Mouse (Mus musculus) testis, adult 10 weeks (tissue): ENCODE measurements around the gene Mtf1. TPM values are rescaled to one million over a fixed set of nuclear protein-coding genes. Genes with fewer than 3 reads are reported as not detected.

Experiments used
- polyA plus RNA-seq: library from polyadenylated mRNA; stranded (reverse); fragments of 350-450 nt; fragmentation: Illumina TruSeq; extraction: RNeasy Lipid Tissue Mini Kit (QIAGEN cat#74804); gene quantifications from one replicate; pipeline ENCODE4 v1.2.3, GENCODE M21; 2014; ENCODE audit warnings: low read depth, low replicate concordance

Gene Mtf1
- 102 TPM for polyA plus RNA-seq

DNA sequence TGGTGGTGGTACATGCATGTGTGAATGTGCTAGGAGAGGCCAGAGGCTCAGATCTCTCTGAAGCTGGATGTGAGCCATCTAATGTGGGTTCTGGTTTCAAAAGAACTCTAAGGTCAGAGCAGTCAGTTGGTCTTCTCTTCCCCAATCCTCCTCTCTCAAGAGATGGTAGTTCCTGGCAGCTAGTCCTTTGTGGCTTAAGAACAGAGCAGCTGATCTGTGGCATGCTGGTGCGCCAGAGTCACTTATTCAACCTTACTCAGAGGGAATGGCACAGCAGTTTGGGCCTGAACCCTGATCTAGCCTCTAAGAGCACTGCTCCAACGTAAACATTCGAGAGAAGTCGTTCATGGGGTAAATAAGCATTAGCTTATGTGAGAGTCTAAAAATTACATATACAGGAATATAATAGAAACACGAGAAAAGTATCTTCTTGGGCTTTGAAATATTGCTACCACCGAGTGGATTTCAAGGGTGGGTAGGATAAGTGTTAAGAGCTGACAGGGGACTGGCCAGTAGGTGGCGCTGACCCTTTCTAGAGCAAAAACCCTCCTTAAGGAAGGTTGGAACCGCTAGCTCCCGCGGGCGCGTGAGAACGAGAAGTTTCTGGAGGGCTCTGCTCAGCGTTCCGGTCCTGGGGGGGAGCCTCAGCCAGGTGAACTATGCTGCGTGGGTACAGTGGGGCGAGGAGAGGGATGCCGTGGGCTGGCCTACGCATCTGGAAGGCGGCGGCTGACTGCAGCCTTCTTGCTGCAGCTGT lies at the start of gene Mtf1:
TSS of gene Mtf1 (plus strand) at position 553 of the 757 bp plus-strand sequence.

DNA sequence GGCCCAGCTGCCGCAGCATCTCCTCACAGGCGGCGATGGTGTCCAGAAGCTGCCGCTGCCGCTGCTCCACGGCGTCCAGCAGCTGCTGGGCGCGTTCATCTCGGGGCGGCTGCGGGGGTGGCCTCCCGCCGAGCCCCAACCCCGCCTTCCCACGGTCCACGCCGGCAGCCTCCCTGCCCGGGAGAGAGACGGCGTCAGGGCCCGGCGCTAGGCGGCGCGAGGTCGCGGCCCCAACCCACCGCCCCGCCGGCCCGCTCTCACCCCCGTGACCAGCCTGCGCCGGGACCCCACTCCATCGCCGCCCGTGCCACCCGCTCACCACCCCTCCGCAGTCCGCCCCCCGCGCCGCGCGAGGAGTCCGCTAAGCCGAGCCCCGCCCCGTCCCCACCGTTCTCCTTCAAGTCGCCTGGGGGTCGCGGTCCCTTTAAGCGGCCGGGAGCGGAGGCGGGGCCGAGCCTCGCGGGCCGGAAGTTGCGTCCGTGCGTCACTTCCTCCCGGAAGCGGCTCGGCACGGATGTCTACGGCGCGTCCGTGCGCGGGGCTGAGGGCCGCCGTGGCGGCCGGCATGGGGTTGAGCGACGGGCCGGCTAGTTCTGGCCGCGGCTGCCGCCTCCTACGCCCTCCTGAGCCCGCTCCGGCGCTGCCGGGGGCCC lies 48.5 kb downstream of the Mtf1 start, which contains the start of gene Yrdc:
TSS of gene Yrdc (plus strand) at position 419 of the 653 bp plus-strand sequence.

DNA sequence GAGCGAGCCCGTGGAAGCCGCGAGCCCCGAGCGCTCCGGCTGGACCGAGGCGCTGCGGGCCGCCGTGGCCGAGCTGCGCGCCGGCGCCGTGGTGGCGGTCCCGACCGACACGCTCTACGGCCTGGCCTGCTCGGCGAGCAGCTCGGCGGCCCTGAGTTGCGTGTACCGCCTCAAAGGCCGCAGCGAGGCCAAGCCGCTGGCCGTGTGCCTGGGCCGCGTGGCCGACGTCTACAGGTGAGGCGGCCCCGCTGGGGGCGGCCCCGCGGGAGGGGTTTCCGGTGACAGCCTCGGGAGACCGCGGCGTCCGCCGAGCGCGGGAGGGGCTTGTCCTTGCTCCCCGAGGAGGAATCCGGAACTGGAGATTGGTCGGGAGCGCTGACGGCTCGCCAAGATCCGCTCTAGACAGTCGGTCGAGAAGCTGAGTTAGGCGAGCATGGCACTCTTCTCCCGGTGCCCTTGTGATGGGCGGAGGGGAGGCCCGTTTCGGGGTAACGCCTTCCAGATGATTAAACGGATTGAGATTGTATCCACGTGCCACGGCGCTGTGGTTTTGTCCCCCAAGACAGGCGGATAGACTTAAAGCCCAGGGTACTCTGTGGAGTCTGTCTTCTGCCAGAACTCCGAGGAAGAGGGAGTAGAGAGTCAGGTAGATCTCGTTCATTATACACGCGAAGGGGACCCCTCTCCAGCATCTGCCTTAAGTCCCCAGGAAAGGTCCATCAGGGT lies 49.2 kb downstream of the Mtf1 start, which contains the start of gene 1110065P20Rik:
TSS of gene 1110065P20Rik (minus strand) at position 264 of the 726 bp plus-strand sequence.

DNA sequence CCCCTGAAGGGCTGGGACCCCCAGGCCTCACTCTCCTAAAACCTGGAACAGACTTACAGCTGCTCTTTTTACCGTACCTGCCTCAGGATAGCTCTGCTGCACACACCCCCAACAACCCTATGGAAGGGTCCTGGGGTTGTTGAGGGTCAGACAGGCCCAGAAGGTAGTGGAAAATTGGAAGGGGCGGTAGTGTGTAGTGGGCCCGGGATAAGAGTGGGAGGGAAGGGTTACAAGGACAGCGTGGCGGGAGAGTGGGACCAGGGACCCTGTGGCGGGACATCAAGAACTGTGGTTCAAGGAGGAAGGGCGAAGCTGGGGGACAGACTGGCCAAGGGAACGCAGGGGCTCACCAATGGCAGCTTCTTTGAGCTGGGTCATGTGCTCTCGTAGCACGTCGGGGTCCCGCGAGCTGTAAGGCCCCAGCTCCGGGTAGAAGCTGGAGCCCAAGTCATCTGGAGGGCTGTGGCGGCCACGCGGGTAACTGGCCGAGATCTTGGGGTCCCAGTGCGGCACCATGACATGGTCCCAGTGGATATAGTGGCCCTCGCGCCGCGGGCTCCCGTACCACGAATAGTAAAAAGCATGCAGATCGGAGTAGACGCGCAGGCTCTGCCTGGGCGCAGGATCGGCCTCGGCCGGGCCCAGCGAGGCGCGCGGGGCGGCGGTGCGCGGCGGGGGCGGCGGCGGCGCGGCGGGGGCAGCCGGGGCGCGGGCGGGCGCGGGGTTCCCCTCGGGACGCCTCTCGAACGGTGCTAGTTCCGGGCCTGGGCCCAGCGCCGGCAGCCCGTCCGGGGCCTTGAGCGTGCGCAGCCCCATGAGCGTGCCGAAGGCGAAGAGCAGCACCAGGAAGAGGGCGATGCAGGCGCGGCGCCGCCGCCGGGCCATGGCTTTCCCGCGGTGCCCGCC lies 59.6 kb downstream of the Mtf1 start, which contains the start of gene Maneal:
TSS of gene Maneal (minus strand) at position 889 of the 906 bp plus-strand sequence.

DNA sequence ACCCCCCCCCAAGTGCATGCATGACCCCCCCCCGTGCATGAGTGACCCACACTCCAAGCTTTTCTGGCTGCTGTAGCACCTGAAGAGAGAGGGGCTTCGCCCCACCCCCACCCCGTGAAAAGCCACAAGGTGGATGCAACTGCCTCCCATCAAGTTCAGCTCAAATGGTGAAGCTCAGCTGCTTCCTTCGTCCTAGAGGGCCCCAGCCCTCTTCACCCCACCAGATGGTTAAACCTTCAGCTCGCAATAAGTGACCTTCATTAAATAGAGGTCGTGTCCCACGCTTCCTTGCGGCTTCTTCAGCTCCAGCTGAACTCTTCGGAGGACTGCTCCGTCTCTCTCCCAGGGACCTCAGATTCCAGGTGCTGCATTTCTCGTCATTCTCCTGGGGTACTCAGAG lies 78.7 kb downstream of the Mtf1 start, which contains the start of gene Epha10:
TSS of gene Epha10 (plus strand) at position 301 of the 400 bp plus-strand sequence.

Other genes with a start within 250 kb of the Mtf1 start
- not detected for gene 3100002H09Rik, start 191.3 kb upstream of the Mtf1 start, polyA plus RNA-seq
- gene Pou3f1, start 145.3 kb upstream of the Mtf1 start, polyA plus RNA-seq: 0.13 TPM
- 27.2 TPM for gene Utp11, start 108.5 kb upstream of the Mtf1 start, polyA plus RNA-seq
- not detected for gene Fhl3, start 101.4 kb upstream of the Mtf1 start, polyA plus RNA-seq
- gene Sf3a3, start 87.3 kb upstream of the Mtf1 start, polyA plus RNA-seq: 57.9 TPM
- 16.8 TPM for gene Inpp5b, start 60.3 kb upstream of the Mtf1 start, polyA plus RNA-seq
- 31.1 TPM for gene Yrdc, start 48.6 kb downstream of the Mtf1 start, polyA plus RNA-seq
- 4.7 TPM for gene 1110065P20Rik, start 49.1 kb downstream of the Mtf1 start, polyA plus RNA-seq
- 0.07 TPM for gene Maneal, start 60.1 kb downstream of the Mtf1 start, polyA plus RNA-seq
- gene Epha10, start 78.8 kb downstream of the Mtf1 start, polyA plus RNA-seq: 0.90 TPM
- gene 9930104L06Rik, start 134.9 kb downstream of the Mtf1 start, polyA plus RNA-seq: 6.5 TPM
- gene Cdca8, start 137.2 kb downstream of the Mtf1 start, polyA plus RNA-seq: 97.7 TPM
- gene Rspo1, start 184.3 kb downstream of the Mtf1 start, polyA plus RNA-seq: 0.57 TPM
- gene Gnl2, start 214.5 kb downstream of the Mtf1 start, polyA plus RNA-seq: 98.4 TPM